In genomic region chr8:123476911-123477736, GRCm38 (mm10) we compare ENCODE assay signal across 9 mouse cellular contexts. TPM values are rescaled to one million over a fixed set of nuclear protein-coding genes. Genes with fewer than 3 reads are reported as not detected.
A peak's percentile ranks its signal among the peaks of the same experiment; 100 is the strongest.
DNase-seq lines count a peak whose midpoint lies in the region; ATAC-seq and TF ChIP-seq lines count a peak whose summit lies in the region.
"Had no signal": no experiment of that assay in that cellular context is flagged by ENCODE, and none has a peak within 500 bp of the region (broad histone marks: within the 10 kb centered on the region; RNA-seq: fewer than 3 reads in every experiment).

No protein-coding gene starts in this region.

- 10% methylated on average over 34 of the region's 34 CpGs for WGBS in kidney, postnatal 0 days
- WGBS in intestine, embryonic 16.5 days = 8% methylated on average over 34 of the region's 34 CpGs

- peak overlapping the region; percentile 76 for H3K4me3 ChIP-seq in kidney, postnatal 0 days (replicated peaks; ENCODE audit: low read depth, low read length)
- H3K4me3 ChIP-seq in MEL (ENCODE audit: control insufficient read depth in 1 of 2, insufficient read depth in 1 of 2, low read depth in 2 of 2, low read length in 2 of 2) = peak overlapping the region; percentile 71 to 76
- H3K4me3 ChIP-seq in erythroblast, embryonic 14.5 days (replicated peaks) = peak overlapping the region; percentile 72
- H3K4me3 ChIP-seq in intestine, embryonic 16.5 days (ENCODE audit: low read length) = peak overlapping the region; percentile 85
- H3K4me3 ChIP-seq in megakaryocyte, embryonic 14.5 days (replicated peaks) = peak overlapping the region; percentile 97

- H3K9ac ChIP-seq in kidney, postnatal 0 days (ENCODE audit: low read depth, low read length) = peak overlapping the region; percentile 74
- peak overlapping the region; percentile 84 for H3K9ac ChIP-seq in MEL (ENCODE audit: control insufficient read depth, low read depth, low read length, poor library complexity, severe bottlenecking)
- peak overlapping the region; percentile 93 for H3K9ac ChIP-seq in intestine, embryonic 16.5 days (ENCODE audit: low read depth, low read length)

- TF ChIP-seq CTCF in kidney, postnatal 0 days (IDR thresholded peaks at IDR 0.05; ENCODE audit: low read depth) = no peak
- no peak for TF ChIP-seq CTCF in MEL (IDR thresholded peaks at IDR 0.05 in 2 of 3, conservative IDR thresholded peaks at IDR 0.05 in 1 of 3; ENCODE audit: control insufficient read depth in 1 of 3, insufficient read depth in 1 of 3, low read depth in 2 of 3, low read length in 3 of 3, poor library complexity in 1 of 3, severe bottlenecking in 1 of 3)

- peak overlapping the region; percentile 87; the same call in 1 of the 2 replicates for H3K27ac ChIP-seq in kidney, postnatal 0 days
- peak overlapping the region; percentile 75 for H3K27ac ChIP-seq in MEL (ENCODE audit: control insufficient read depth, low read depth, low read length)
- H3K27ac ChIP-seq in intestine, embryonic 16.5 days (ENCODE audit: low read length) = peak overlapping the region; percentile 95; the same call in 1 of the 2 replicates

- DNase-seq in kidney, postnatal 0 days (ENCODE audit: low spot score) = peak; percentile 13
- DNase-seq in kidney, adult 8-10 months = no peak
- peak; percentile 73 for DNase-seq in MEL (ENCODE audit: low read depth, low spot score)
- DNase-seq in thymus, postnatal 14 days = peak; percentile 14
- DNase-seq in adrenal gland, postnatal 25 days = no peak

- no peak for TF ChIP-seq POLR2A in MEL (IDR thresholded peaks at IDR 0.05; ENCODE audit: control insufficient read depth in 1 of 2, insufficient read depth in 1 of 2, low read depth in 1 of 2, low read length in 2 of 2, poor library complexity in 1 of 2)

- 0 out of 2 replicates have a peak, but pooled peaks cover 9% of the 10 kb centered on the region for H3K36me3 ChIP-seq in kidney, postnatal 0 days (ENCODE audit: insufficient read depth, low read length)
- H3K36me3 ChIP-seq in MEL (ENCODE audit: control insufficient read depth in 1 of 2, insufficient read depth in 2 of 2, low read length in 2 of 2) = peaks cover 3 to 5% of the 10 kb centered on the region in 2 experiments; a peak in 2 of 4 replicates
- peaks cover 20% of the 10 kb centered on the region for H3K36me3 ChIP-seq in erythroblast, embryonic 14.5 days (ENCODE audit: control insufficient read depth)
- 0 out of 2 replicates have a peak, but pooled peaks cover 6% of the 10 kb centered on the region for H3K36me3 ChIP-seq in intestine, embryonic 16.5 days (ENCODE audit: control insufficient read depth, insufficient read depth, low read length)
- H3K36me3 ChIP-seq in megakaryocyte, embryonic 14.5 days (replicated peaks; ENCODE audit: low read length) = peaks cover 21% of the 10 kb centered on the region

- H3K4me1 ChIP-seq in kidney, postnatal 0 days (replicated peaks; ENCODE audit: insufficient read depth, low read length) = peaks cover 10% of the 10 kb centered on the region
- peaks cover 0 to 8% of the 10 kb centered on the region in 2 experiments; a peak in 3 of 4 replicates for H3K4me1 ChIP-seq in MEL (ENCODE audit: control insufficient read depth in 1 of 2, insufficient read depth in 2 of 2, low read length in 2 of 2)
- H3K4me1 ChIP-seq in erythroblast, embryonic 14.5 days (ENCODE audit: control insufficient read depth) = peaks cover 24% of the 10 kb centered on the region
- H3K4me1 ChIP-seq in intestine, embryonic 16.5 days (ENCODE audit: control insufficient read depth, insufficient read depth, low read length) = peaks cover 14% of the 10 kb centered on the region
- peaks cover 59% of the 10 kb centered on the region for H3K4me1 ChIP-seq in megakaryocyte, embryonic 14.5 days

- TF ChIP-seq EP300 in MEL (IDR thresholded peaks at IDR 0.05; ENCODE audit: low read depth in 1 of 2, low read length in 2 of 2) = no peak

- no peaks in the 10 kb centered on the region for H3K9me3 ChIP-seq in kidney, postnatal 0 days (replicated peaks; ENCODE audit: low read length)
- H3K9me3 ChIP-seq in MEL (replicated peaks; ENCODE audit: insufficient read depth, low read length) = no peaks in the 10 kb centered on the region
- H3K9me3 ChIP-seq in erythroblast, embryonic 14.5 days (ENCODE audit: control insufficient read depth, low read length) = no peaks in the 10 kb centered on the region
- no peaks in the 10 kb centered on the region for H3K9me3 ChIP-seq in intestine, embryonic 16.5 days (ENCODE audit: control insufficient read depth, low read length)
- H3K9me3 ChIP-seq in megakaryocyte, embryonic 14.5 days = no peaks in the 10 kb centered on the region

- H3K79me2 ChIP-seq in MEL (ENCODE audit: control insufficient read depth, insufficient read depth, low read length, poor library complexity) = peaks cover 24% of the 10 kb centered on the region

- peak overlapping the region; percentile 87 for H3K4me2 ChIP-seq in kidney, postnatal 0 days (ENCODE audit: low read length)
- H3K4me2 ChIP-seq in intestine, embryonic 16.5 days (ENCODE audit: low read depth, low read length) = peak overlapping the region; percentile 76

- ATAC-seq in kidney, postnatal 0 days (replicated peaks; ENCODE audit: low FRiP score, low read depth) = 0 out of 2 replicates have a peak, but pooled peaks have one; percentile 6
- ATAC-seq in intestine, embryonic 16.5 days = peak; percentile 35

- no peak for TF ChIP-seq RAD21 in MEL (IDR thresholded peaks at IDR 0.05; ENCODE audit: low read depth, low read length)

- H3K27me3 ChIP-seq in kidney, postnatal 0 days (ENCODE audit: insufficient read depth, low read length) = no peaks in the 10 kb centered on the region
- no peaks in the 10 kb centered on the region for H3K27me3 ChIP-seq in MEL (ENCODE audit: control insufficient read depth in 1 of 2, insufficient read depth in 2 of 2, low read length in 2 of 2)
- H3K27me3 ChIP-seq in erythroblast, embryonic 14.5 days (ENCODE audit: control insufficient read depth) = no peaks in the 10 kb centered on the region
- no peaks in the 10 kb centered on the region for H3K27me3 ChIP-seq in intestine, embryonic 16.5 days (replicated peaks; ENCODE audit: control insufficient read depth, insufficient read depth, low read length)
- H3K27me3 ChIP-seq in megakaryocyte, embryonic 14.5 days (replicated peaks) = no peaks in the 10 kb centered on the region

TF ChIP-seq in MEL, 35 proteins besides CTCF, POLR2A, EP300 and RAD21:
- TF ChIP-seq ZMIZ1 (IDR thresholded peaks at IDR 0.05; ENCODE audit: low read depth, low read length) (no peak), TAL1 (IDR thresholded peaks at IDR 0.05; ENCODE audit: low read length) (no peak), NELFE (IDR thresholded peaks at IDR 0.05; ENCODE audit: low read depth, low read length) (no peak), SIN3A (IDR thresholded peaks at IDR 0.05; ENCODE audit: low read length) (no peak; the same call in 1 of the 2 replicates), KAT2A (conservative IDR thresholded peaks at IDR 0.05; ENCODE audit: low read depth, low read length) (no peak), USF2 (IDR thresholded peaks at IDR 0.05; ENCODE audit: borderline replicate concordance in 1 of 2, insufficient read depth in 1 of 2, low read depth in 1 of 2, low read length in 2 of 2) (no peak), ELF1 (IDR thresholded peaks at IDR 0.05; ENCODE audit: low read depth, low read length) (no peak), POLR2AphosphoS5 (IDR thresholded peaks at IDR 0.05; ENCODE audit: borderline replicate concordance, low read depth, low read length) (no peak)

RNA-seq across cellular contexts. Expression of gene Afg3l1, which starts 0.6 kb away (rescaled TPM):
- polyA plus RNA-seq in kidney, postnatal 0 days (2015; fragmentation: Nextera tagmentation; extraction: Ambion mirVana) = 40.3 and 48.0 TPM in 2 replicates
- 27.5 and 31.0 TPM in 2 replicates for total RNA-seq in MEL (2012; rRNA removed)
- polyA plus RNA-seq in MEL (2012; ENCODE audit: insufficient read depth in 1 of 2, insufficient read length in 2 of 2, low read depth in 1 of 2, low replicate concordance in 2 of 2, missing spikeins in 1 of 2) = 10 to 100 TPM in 1 of 2 experiments, not detected in 1; 68.4 TPM
- 1.6 and 1.7 TPM in 2 replicates for polyA plus RNA-seq in erythroblast, embryonic 14.5 days (2012)
- 45.3 and 48.7 TPM in 2 replicates for polyA plus RNA-seq in intestine, embryonic 16.5 days (2015; fragmentation: Nextera tagmentation; extraction: Ambion mirVana)
- polyA plus RNA-seq in megakaryocyte, embryonic 14.5 days (2012; ENCODE audit: insufficient read depth, low replicate concordance) = 8.8 and 20.1 TPM in 2 replicates
- total RNA-seq in adrenal gland, postnatal 25 days (2021) = 54.9 and 77.9 TPM in 2 replicates

RNA-seq across cellular contexts. Expression of gene Dbndd1, which starts 38.1 kb away (rescaled TPM):
- polyA plus RNA-seq in kidney, postnatal 0 days (2015; fragmentation: Nextera tagmentation; extraction: Ambion mirVana) = 2.4 and 3.3 TPM in 2 replicates
- 0.29 and 0.73 TPM in 2 replicates for total RNA-seq in MEL (2012; rRNA removed)
- 1 to 10 TPM in 1 of 2 experiments, not detected in 1; 4.2 TPM for polyA plus RNA-seq in MEL (2012; ENCODE audit: insufficient read depth in 1 of 2, insufficient read length in 2 of 2, low read depth in 1 of 2, low replicate concordance in 2 of 2, missing spikeins in 1 of 2)
- not detected in 2 replicates for polyA plus RNA-seq in erythroblast, embryonic 14.5 days (2012)
- polyA plus RNA-seq in intestine, embryonic 16.5 days (2015; fragmentation: Nextera tagmentation; extraction: Ambion mirVana) = 2.6 and 2.8 TPM in 2 replicates
- polyA plus RNA-seq in megakaryocyte, embryonic 14.5 days (2012; ENCODE audit: insufficient read depth, low replicate concordance) = not detected in 2 replicates
- total RNA-seq in adrenal gland, postnatal 25 days (2021) = 0.67 and 1.1 TPM in 2 replicates
- total RNA-seq: common myeloid progenitor, adult 5-6 weeks had no signal

RNA-seq across cellular contexts. Expression of gene Gas8, which starts 41.5 kb away (rescaled TPM):
- polyA plus RNA-seq in kidney, postnatal 0 days (2015; fragmentation: Nextera tagmentation; extraction: Ambion mirVana) = 27.1 and 29.2 TPM in 2 replicates
- 12.5 and 14.4 TPM in 2 replicates for total RNA-seq in MEL (2012; rRNA removed)
- polyA plus RNA-seq in MEL (2012; ENCODE audit: insufficient read depth in 1 of 2, insufficient read length in 2 of 2, low read depth in 1 of 2, low replicate concordance in 2 of 2, missing spikeins in 1 of 2) = 100 to 1,000 TPM in 1 of 2 experiments, 10 to 100 TPM in 1; 20.8 to 179 TPM
- 0.16 and 0.22 TPM in 2 replicates for polyA plus RNA-seq in erythroblast, embryonic 14.5 days (2012)
- 20.0 and 20.5 TPM in 2 replicates for polyA plus RNA-seq in intestine, embryonic 16.5 days (2015; fragmentation: Nextera tagmentation; extraction: Ambion mirVana)
- 3.7 and 21.3 TPM in 2 replicates for polyA plus RNA-seq in megakaryocyte, embryonic 14.5 days (2012; ENCODE audit: insufficient read depth, low replicate concordance)
- 16.7 and 18.1 TPM in 2 replicates for total RNA-seq in adrenal gland, postnatal 25 days (2021)

RNA-seq across cellular contexts. Expression of gene Def8, which starts 53.8 kb away (rescaled TPM):
- 33.4 and 36.6 TPM in 2 replicates for polyA plus RNA-seq in kidney, postnatal 0 days (2015; fragmentation: Nextera tagmentation; extraction: Ambion mirVana)
- total RNA-seq in MEL (2012; rRNA removed) = 23.8 and 26.0 TPM in 2 replicates
- 10 to 100 TPM in 1 of 2 experiments, not detected in 1; 34.0 TPM for polyA plus RNA-seq in MEL (2012; ENCODE audit: insufficient read depth in 1 of 2, insufficient read length in 2 of 2, low read depth in 1 of 2, low replicate concordance in 2 of 2, missing spikeins in 1 of 2)
- 0.29 and 0.52 TPM in 2 replicates for polyA plus RNA-seq in erythroblast, embryonic 14.5 days (2012)
- 26.5 and 27.4 TPM in 2 replicates for polyA plus RNA-seq in intestine, embryonic 16.5 days (2015; fragmentation: Nextera tagmentation; extraction: Ambion mirVana)
- polyA plus RNA-seq in megakaryocyte, embryonic 14.5 days (2012; ENCODE audit: insufficient read depth, low replicate concordance) = 20.7 and 47.5 TPM in 2 replicates
- total RNA-seq in adrenal gland, postnatal 25 days (2021) = 19.1 and 29.4 TPM in 2 replicates

Comparison
In these comparisons a context has a peak if more than half of its experiments do, and no peak if none do; other contexts are left out.
1. DNase-seq: peak in kidney, postnatal 0 days (single experiment), MEL (single experiment) and thymus, postnatal 14 days (single experiment); none in kidney, adult 8-10 months (0 of 2) and adrenal gland, postnatal 25 days (single experiment).
2. Peak in every context shown above with its lines, with median percentiles within 50 percentile points of each other: H3K27ac ChIP-seq, H3K4me3 ChIP-seq and H3K9ac ChIP-seq.